Mouse (Mus musculus) limb, embryonic 15.5 days (tissue): ENCODE measurements at regions not wholly inside any gene's neighbourhood (a gene's known extent, or its start where the extent isn't known, plus 50 kb on each side); places are given as distances from the start of the nearest gene placed in this dataset.

Experiments used
- ATAC-seq: fragments of 200-750 bp; cut with Nextera tagmentation; 2 replicates; pipeline ENCODE4 v1.8.0; 2017; ENCODE audit warnings: low read depth, moderate TSS enrichment; ENCODE audit not compliant: insufficient number of reproducible peaks, low FRiP score, low TSS enrichment
- H3K27ac ChIP-seq: fragments of 300-500 bp; sonication (generic); 2 replicates; pipeline ENCODE4 v1.5.1; 2015; ENCODE audit warnings: moderate library complexity, mild to moderate bottlenecking, inconsistent platforms
- H3K27me3 ChIP-seq: fragments of 300-500 bp; sonication (generic); 2 replicates; pipeline ENCODE4 v1.6.1; 2015; ENCODE audit warnings: inconsistent platforms
- H3K36me3 ChIP-seq: fragments of 300-500 bp; sonication (generic); 2 replicates; pipeline ENCODE4 v1.6.1; 2015; ENCODE audit warnings: inconsistent platforms
- H3K4me1 ChIP-seq: fragments of 300-500 bp; sonication (generic); 2 replicates; pipeline ENCODE4 v1.6.1; 2015; ENCODE audit warnings: inconsistent platforms
- H3K4me2 ChIP-seq: fragments of 300-500 bp; sonication (generic); 2 replicates; pipeline ENCODE4 v1.6.1; 2015; ENCODE audit warnings: mild to moderate bottlenecking, inconsistent platforms
- H3K4me3 ChIP-seq: fragments of 300-500 bp; sonication (generic); 2 replicates; pipeline ENCODE4 v1.5.1; 2015; ENCODE audit warnings: mild to moderate bottlenecking, inconsistent platforms
- H3K9ac ChIP-seq: fragments of 300-500 bp; sonication (generic); 2 replicates; pipeline ENCODE4 v1.6.1; 2015; ENCODE audit warnings: inconsistent platforms
- H3K9me3 ChIP-seq: fragments of 300-500 bp; sonication (generic); 2 replicates; pipeline ENCODE4 v1.6.1; 2016; ENCODE audit warnings: inconsistent platforms
- WGBS: fragments of 180-500 bp; shearing (Covaris S2); methylation state at CpG from one replicate; pipeline ENCODE4 v1.1.7; 2015; 5-methylcytosine and 5-hydroxymethylcytosine counted together

DNA sequence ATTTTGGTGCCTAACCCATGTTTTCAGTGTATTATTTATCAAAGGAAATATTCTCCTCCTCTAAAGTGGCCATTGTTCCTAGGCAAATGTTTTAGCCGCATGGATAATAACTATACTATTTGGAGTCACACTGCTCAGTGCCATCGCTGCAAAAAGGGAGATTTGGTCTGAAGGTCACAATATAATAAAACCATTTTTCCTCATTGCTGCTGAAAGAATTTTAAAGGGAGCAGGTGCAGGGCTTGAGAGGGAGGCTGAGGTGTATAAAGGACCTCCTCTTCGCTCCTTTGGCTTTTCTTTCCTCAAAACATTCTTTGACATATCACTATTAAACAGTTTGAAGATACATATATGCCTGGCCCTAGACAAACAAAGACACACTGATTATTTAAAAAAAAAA is 435.9 kb upstream of the Sox9 start:
- Histone ChIP-seq H3K9me3 (no peaks in the 10 kb centered on the region), H3K4me3 (no peak overlapping the region), H3K36me3 (no peaks in the 10 kb centered on the region), H3K4me1 (no peaks in the 10 kb centered on the region), H3K4me2 (no peak overlapping the region), H3K27me3 (no peaks in the 10 kb centered on the region), H3K27ac (no peak overlapping the region), H3K9ac (no peak overlapping the region)
- ATAC-seq, result no peak
- 79% methylated on average over 3 of the region's 3 CpGs for WGBS

DNA sequence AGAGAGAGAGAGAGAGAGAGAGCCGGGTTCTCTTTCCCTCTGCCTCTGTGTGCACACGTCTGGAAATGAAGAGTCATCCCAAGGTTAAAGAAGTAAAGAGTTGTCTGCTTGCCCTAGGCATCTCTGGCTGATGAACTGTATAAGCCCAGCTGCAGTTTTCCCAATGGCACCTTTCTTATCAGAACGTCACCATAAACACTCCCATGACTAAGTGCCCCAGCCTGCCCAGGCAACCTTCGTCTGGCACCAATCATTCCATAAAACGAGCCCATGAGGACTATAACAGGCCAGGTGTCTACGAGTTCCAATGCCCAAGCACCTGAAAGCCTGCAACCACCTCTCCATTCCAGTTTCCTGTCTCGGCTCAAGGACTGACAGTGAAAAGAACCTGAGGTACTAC is 435.5 kb upstream of the Sox9 start:
- H3K36me3 ChIP-seq, result no peaks in the 10 kb centered on the region
- no peak overlapping the region for H3K4me2 ChIP-seq
- H3K9ac ChIP-seq, result no peak overlapping the region
- no peaks in the 10 kb centered on the region for H3K27me3 ChIP-seq
- WGBS, result 33% methylated on average over 7 of the region's 7 CpGs
- H3K9me3 ChIP-seq, result no peaks in the 10 kb centered on the region
- ATAC-seq, result no peak
- no peak overlapping the region for H3K4me3 ChIP-seq
- no peak overlapping the region for H3K27ac ChIP-seq
- no peaks in the 10 kb centered on the region for H3K4me1 ChIP-seq

DNA sequence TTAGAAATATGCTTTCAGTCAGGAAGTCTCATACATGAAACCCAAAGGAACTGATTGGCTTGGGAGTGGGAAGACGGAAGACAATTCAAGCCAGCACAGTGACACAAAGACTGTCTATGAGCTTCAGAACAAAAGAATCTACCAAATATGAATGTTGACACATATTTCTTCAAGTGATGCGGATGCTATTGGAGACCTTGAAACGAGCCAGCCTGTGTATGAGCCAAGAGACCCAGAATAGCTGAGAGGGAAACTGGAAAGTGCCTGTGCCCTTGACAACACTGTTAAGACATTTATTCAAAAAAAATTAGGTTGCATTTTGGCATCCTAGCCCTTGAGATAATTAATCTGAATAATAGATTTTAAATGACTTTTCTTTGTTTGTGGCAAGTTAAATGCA is 426.7 kb upstream of the Sox9 start:
- Histone ChIP-seq H3K4me1 (no peaks in the 10 kb centered on the region), H3K27ac (no peak overlapping the region), H3K4me2 (no peak overlapping the region), H3K9me3 (no peaks in the 10 kb centered on the region), H3K36me3 (no peaks in the 10 kb centered on the region), H3K9ac (no peak overlapping the region), H3K27me3 (no peaks in the 10 kb centered on the region), H3K4me3 (no peak overlapping the region)
- 88% methylated on average over 3 of the region's 3 CpGs for WGBS
- no peak for ATAC-seq

GRCm38 (mm10) chr11:112366715-112367114 is 415.3 kb upstream of the Sox9 start:
- H3K9ac ChIP-seq, result no peak overlapping the region
- H3K27ac ChIP-seq, result no peak overlapping the region
- no peaks in the 10 kb centered on the region for H3K27me3 ChIP-seq
- H3K4me3 ChIP-seq, result no peak overlapping the region
- H3K36me3 ChIP-seq, result no peaks in the 10 kb centered on the region
- H3K4me1 ChIP-seq, result peaks cover 12% of the 10 kb centered on the region
- no peak for ATAC-seq
- no peak overlapping the region for H3K4me2 ChIP-seq
- WGBS, result 84% methylated on average over 4 of the region's 4 CpGs
- H3K9me3 ChIP-seq, result no peaks in the 10 kb centered on the region

- WGBS, result 37% methylated on average over 4 of the region's 4 CpGs
Measured at GRCm38 (mm10) chr11:112370941-112371340, 411.1 kb upstream of the Sox9 start.

GRCm38 (mm10) chr11:112400069-112400468 is 382.0 kb upstream of the Sox9 start:
- Histone ChIP-seq H3K4me2 (no peak overlapping the region), H3K9me3 (no peaks in the 10 kb centered on the region), H3K4me3 (no peak overlapping the region), H3K27ac (no peak overlapping the region), H3K4me1 (no peaks in the 10 kb centered on the region), H3K9ac (no peak overlapping the region), H3K36me3 (no peaks in the 10 kb centered on the region), H3K27me3 (no peaks in the 10 kb centered on the region)
- WGBS, result 90% methylated on average over 3 of the region's 3 CpGs
- ATAC-seq, result no peak

More at GRCm38 (mm10) chr11:112370941-112371340, 411.1 kb upstream of the Sox9 start:
- Histone ChIP-seq H3K27ac (no peak overlapping the region), H3K36me3 (no peaks in the 10 kb centered on the region), H3K4me2 (no peak overlapping the region), H3K27me3 (no peaks in the 10 kb centered on the region), H3K4me1 (peaks cover 19% of the 10 kb centered on the region), H3K9ac (no peak overlapping the region), H3K4me3 (no peak overlapping the region), H3K9me3 (no peaks in the 10 kb centered on the region)
- no peak for ATAC-seq

DNA sequence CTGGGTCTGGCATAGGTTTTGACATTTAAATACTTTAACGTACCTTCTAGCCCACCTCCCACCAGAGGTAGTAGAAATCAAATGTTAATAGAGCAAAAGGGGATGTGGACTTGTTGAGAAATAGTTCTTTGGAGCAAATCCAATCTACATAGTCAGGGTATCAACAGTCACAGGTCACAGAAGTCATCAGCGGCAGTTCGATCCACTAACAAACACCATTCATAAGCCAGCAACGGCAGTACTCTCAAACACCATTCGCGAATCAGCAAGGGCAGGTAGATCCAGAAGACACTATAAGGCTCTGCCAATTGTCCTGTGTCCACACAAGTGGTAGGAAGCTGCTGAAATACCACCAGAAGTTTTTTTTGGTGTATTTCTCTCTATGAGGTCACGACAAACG is 374.3 kb upstream of the Sox9 start:
- H3K27ac ChIP-seq, result no peak overlapping the region
- 93% methylated on average over 8 of the region's 8 CpGs for WGBS
- H3K36me3 ChIP-seq, result no peaks in the 10 kb centered on the region
- H3K9me3 ChIP-seq, result no peaks in the 10 kb centered on the region
- H3K27me3 ChIP-seq, result no peaks in the 10 kb centered on the region
- no peak for ATAC-seq
- no peak overlapping the region for H3K9ac ChIP-seq
- H3K4me2 ChIP-seq, result no peak overlapping the region
- no peak overlapping the region for H3K4me3 ChIP-seq
- peaks cover 3% of the 10 kb centered on the region; the same call in 1 of the 2 replicates for H3K4me1 ChIP-seq

- 20% methylated on average over 4 of the region's 4 CpGs for WGBS
- Histone ChIP-seq H3K4me1 (peaks cover 3% of the 10 kb centered on the region; the same call in 1 of the 2 replicates), H3K4me3 (no peak overlapping the region), H3K9ac (no peak overlapping the region), H3K9me3 (no peaks in the 10 kb centered on the region), H3K27me3 (0 out of 2 replicates have a peak, but pooled peaks cover 3% of the 10 kb centered on the region), H3K27ac (no peak overlapping the region), H3K36me3 (no peaks in the 10 kb centered on the region), H3K4me2 (no peak overlapping the region)
- no peak for ATAC-seq
Measured at GRCm38 (mm10) chr11:112412434-112412833, 369.6 kb upstream of the Sox9 start.

- ATAC-seq, result no peak
- H3K27me3 ChIP-seq, result no peaks in the 10 kb centered on the region
- H3K27ac ChIP-seq, result no peak overlapping the region
- H3K4me1 ChIP-seq, result no peaks in the 10 kb centered on the region
- no peak overlapping the region for H3K4me2 ChIP-seq
- no peaks in the 10 kb centered on the region for H3K9me3 ChIP-seq
- WGBS, result 74% methylated on average over 1 of the region's 1 CpGs
- no peak overlapping the region for H3K9ac ChIP-seq
- no peak overlapping the region for H3K4me3 ChIP-seq
- no peaks in the 10 kb centered on the region for H3K36me3 ChIP-seq
Measured at GRCm38 (mm10) chr11:112442639-112443038, 339.4 kb upstream of the Sox9 start.

- no peak overlapping the region for H3K27ac ChIP-seq
- WGBS, result 87% methylated on average over 4 of the region's 4 CpGs
- H3K4me1 ChIP-seq, result no peaks in the 10 kb centered on the region
- H3K36me3 ChIP-seq, result no peaks in the 10 kb centered on the region
- no peaks in the 10 kb centered on the region for H3K9me3 ChIP-seq
- H3K4me3 ChIP-seq, result no peak overlapping the region
- ATAC-seq, result no peak
- H3K4me2 ChIP-seq, result no peak overlapping the region
- no peaks in the 10 kb centered on the region for H3K27me3 ChIP-seq
- H3K9ac ChIP-seq, result no peak overlapping the region
Measured at GRCm38 (mm10) chr11:112443890-112444289, 338.1 kb upstream of the Sox9 start.

DNA sequence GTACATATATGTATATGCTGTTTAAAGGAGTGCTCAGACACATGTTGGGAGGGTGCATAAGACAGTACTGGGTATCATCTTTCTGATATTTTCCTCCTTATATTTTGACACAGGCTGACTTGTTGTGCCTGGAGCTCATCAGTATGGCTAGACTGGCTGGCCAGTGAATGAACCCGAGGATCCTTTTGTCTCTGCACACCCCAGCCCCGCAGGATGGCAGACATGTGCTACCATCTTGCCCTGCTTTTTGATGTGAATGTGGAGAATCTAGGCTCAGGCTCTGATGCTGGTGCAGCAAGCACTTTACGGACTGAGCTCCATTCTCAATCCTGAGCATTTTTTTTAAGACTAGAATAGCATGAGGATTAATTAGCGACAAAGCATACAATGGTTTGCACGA is 332.4 kb upstream of the Sox9 start:
- Histone ChIP-seq H3K27ac (no peak overlapping the region), H3K4me1 (no peaks in the 10 kb centered on the region; the same call in 1 of the 2 replicates), H3K36me3 (no peaks in the 10 kb centered on the region), H3K4me2 (no peak overlapping the region), H3K9ac (no peak overlapping the region), H3K9me3 (no peaks in the 10 kb centered on the region), H3K4me3 (no peak overlapping the region), H3K27me3 (no peaks in the 10 kb centered on the region)
- ATAC-seq, result no peak
- 44% methylated on average over 5 of the region's 5 CpGs for WGBS

GRCm38 (mm10) chr11:112450227-112450626 is 331.8 kb upstream of the Sox9 start:
- Histone ChIP-seq H3K4me3 (no peak overlapping the region), H3K9ac (no peak overlapping the region), H3K27me3 (no peaks in the 10 kb centered on the region), H3K36me3 (no peaks in the 10 kb centered on the region), H3K4me1 (no peaks in the 10 kb centered on the region; the same call in 1 of the 2 replicates), H3K27ac (no peak overlapping the region), H3K9me3 (no peaks in the 10 kb centered on the region), H3K4me2 (no peak overlapping the region)
- no peak for ATAC-seq
- 23% methylated on average over 6 of the region's 6 CpGs for WGBS

DNA sequence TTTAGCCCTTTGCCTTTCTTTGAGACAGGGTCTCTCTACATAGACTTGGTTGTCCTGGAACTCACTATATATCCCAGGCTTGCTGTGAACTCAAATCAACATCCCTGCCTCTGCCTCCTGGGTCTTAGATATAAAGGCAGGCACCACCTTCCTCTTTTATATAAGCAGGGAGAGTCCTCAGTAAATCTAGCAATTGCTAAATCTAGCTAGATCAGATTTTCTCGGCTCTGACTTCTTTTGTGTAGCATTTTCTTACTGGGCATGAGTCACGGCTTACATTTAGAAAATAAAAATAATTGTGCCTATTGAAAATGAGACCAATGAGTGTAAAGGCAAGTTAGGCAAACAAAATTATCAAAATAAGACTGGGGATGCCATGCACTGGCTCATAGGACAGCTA is 323.9 kb upstream of the Sox9 start:
- Histone ChIP-seq H3K4me2 (no peak overlapping the region), H3K4me1 (no peaks in the 10 kb centered on the region; the same call in 1 of the 2 replicates), H3K27me3 (no peaks in the 10 kb centered on the region), H3K9ac (no peak overlapping the region), H3K9me3 (no peaks in the 10 kb centered on the region), H3K4me3 (no peak overlapping the region), H3K36me3 (no peaks in the 10 kb centered on the region), H3K27ac (no peak overlapping the region)
- no peak for ATAC-seq
- 84% methylated on average over 2 of the region's 2 CpGs for WGBS
